ENCODE assay signal across 8 mouse cellular contexts in genomic region chr17:46711612-46712271, GRCm38 (mm10). TPM values are rescaled to one million over a fixed set of nuclear protein-coding genes. Genes with fewer than 3 reads are reported as not detected.
A peak's percentile ranks its signal among the peaks of the same experiment; 100 is the strongest.
DNase-seq lines count a peak whose midpoint lies in the region; ATAC-seq and TF ChIP-seq lines count a peak whose summit lies in the region.

No protein-coding gene starts in this region.

- DNase-seq in 3T3-L1 (ENCODE audit: low read depth, low spot score): peak; percentile 58
- peak; percentile 17 for DNase-seq in embryonic facial prominence, embryonic 10.5 days (ENCODE audit: low spot score)
- DNase-seq in kidney, postnatal 0 days (ENCODE audit: low spot score): no peak
- peak; percentile 61 for DNase-seq in lung, postnatal 14 days
- no peak for DNase-seq in layer of hippocampus, adult 9-11 months

- ATAC-seq in heart, embryonic 14.5 days (ENCODE audit: insufficient number of reproducible peaks, insufficient read depth, low FRiP score, low read depth): peak; percentile 49
- ATAC-seq in kidney, postnatal 0 days (replicated peaks; ENCODE audit: low FRiP score, low read depth): peak; percentile 72

- no peak for TF ChIP-seq POLR2A in small intestine, adult 2 months (IDR thresholded peaks at IDR 0.05; ENCODE audit: low read depth, low read length)

- H3K9ac ChIP-seq in heart, embryonic 14.5 days (ENCODE audit: low read length): peak overlapping the region; percentile 96
- peak overlapping the region; percentile 95 for H3K9ac ChIP-seq in kidney, postnatal 0 days (ENCODE audit: low read depth, low read length)

- no peak for TF ChIP-seq CTCF in E14TG2a.4 (conservative IDR thresholded peaks at IDR 0.05; ENCODE audit: low read length)
- no peak for TF ChIP-seq CTCF in kidney, postnatal 0 days (IDR thresholded peaks at IDR 0.05; ENCODE audit: low read depth)
- TF ChIP-seq CTCF in small intestine, adult 2 months (IDR thresholded peaks at IDR 0.05; ENCODE audit: extremely low read depth, insufficient read length, insufficient replicate concordance, low read depth, low read length): no peak

- H3K9me3 ChIP-seq in E14TG2a.4 (ENCODE audit: low read length): no peaks in the 10 kb centered on the region
- H3K9me3 ChIP-seq in embryonic facial prominence, embryonic 10.5 days: no peaks in the 10 kb centered on the region
- H3K9me3 ChIP-seq in heart, embryonic 14.5 days (ENCODE audit: control insufficient read depth, low read length): no peaks in the 10 kb centered on the region
- no peaks in the 10 kb centered on the region for H3K9me3 ChIP-seq in kidney, postnatal 0 days (replicated peaks; ENCODE audit: low read length)

- H3K4me2 ChIP-seq in heart, embryonic 14.5 days (ENCODE audit: low read length): peak overlapping the region; percentile 93
- peak overlapping the region; percentile 99 for H3K4me2 ChIP-seq in kidney, postnatal 0 days (ENCODE audit: low read length)

- H3K27ac ChIP-seq in embryonic facial prominence, embryonic 10.5 days (replicated peaks): peak overlapping the region; percentile 88
- H3K27ac ChIP-seq in heart, embryonic 14.5 days (replicated peaks in 1 of 2; ENCODE audit: control insufficient read depth in 1 of 2, insufficient read depth in 1 of 2, low read depth in 2 of 2, low read length in 2 of 2): peak overlapping the region; percentile 57 to 79; a peak in 3 of 4 replicates
- H3K27ac ChIP-seq in kidney, postnatal 0 days: peak overlapping the region; percentile 86
- H3K27ac ChIP-seq in small intestine, adult 2 months (ENCODE audit: insufficient read depth, low read depth, low read length): peak overlapping the region; percentile 14

- H3K27me3 ChIP-seq in E14TG2a.4 (ENCODE audit: insufficient read depth, low read length): peaks cover 5% of the 10 kb centered on the region; the same call in 1 of the 2 replicates
- no peaks in the 10 kb centered on the region for H3K27me3 ChIP-seq in embryonic facial prominence, embryonic 10.5 days (replicated peaks; ENCODE audit: low read depth, poor library complexity, severe bottlenecking)
- H3K27me3 ChIP-seq in heart, embryonic 14.5 days (ENCODE audit: control insufficient read depth, insufficient read depth, low read length): no peaks in the 10 kb centered on the region
- no peaks in the 10 kb centered on the region for H3K27me3 ChIP-seq in kidney, postnatal 0 days (ENCODE audit: insufficient read depth, low read length)
- no peaks in the 10 kb centered on the region for H3K27me3 ChIP-seq in small intestine, adult 2 months (ENCODE audit: control insufficient read depth, insufficient read depth, low read length)

- WGBS in embryonic facial prominence, embryonic 10.5 days: under 1% methylated on average over 76 of the region's 76 CpGs
- WGBS in heart, embryonic 14.5 days: under 1% methylated on average over 74 of the region's 76 CpGs
- under 1% methylated on average over 69 of the region's 76 CpGs for WGBS in kidney, postnatal 0 days
- under 1% methylated on average over 76 of the region's 76 CpGs for WGBS in small intestine, adult 2 months

- H3K4me3 ChIP-seq in E14TG2a.4 (replicated peaks; ENCODE audit: low read length): peak overlapping the region; percentile 98
- H3K4me3 ChIP-seq in embryonic facial prominence, embryonic 10.5 days: peak overlapping the region; percentile 100
- H3K4me3 ChIP-seq in heart, embryonic 14.5 days (ENCODE audit: control insufficient read depth in 1 of 2, insufficient read depth in 1 of 2, low read depth in 1 of 2, low read length in 2 of 2): peak overlapping the region; percentile 94 to 99
- H3K4me3 ChIP-seq in kidney, postnatal 0 days (replicated peaks; ENCODE audit: low read depth, low read length): peak overlapping the region; percentile 100
- H3K4me3 ChIP-seq in small intestine, adult 2 months (ENCODE audit: low read depth, low read length): peak overlapping the region; percentile 92

- peaks cover 34% of the 10 kb centered on the region for H3K36me3 ChIP-seq in E14TG2a.4 (ENCODE audit: insufficient read depth, low read length)
- peaks cover 38% of the 10 kb centered on the region for H3K36me3 ChIP-seq in embryonic facial prominence, embryonic 10.5 days (replicated peaks)
- H3K36me3 ChIP-seq in heart, embryonic 14.5 days (ENCODE audit: control insufficient read depth, insufficient read depth, low read length): peaks cover 32% of the 10 kb centered on the region
- peaks cover 17% of the 10 kb centered on the region for H3K36me3 ChIP-seq in kidney, postnatal 0 days (ENCODE audit: insufficient read depth, low read length)
- peaks cover 21% of the 10 kb centered on the region for H3K36me3 ChIP-seq in small intestine, adult 2 months (ENCODE audit: control insufficient read depth, insufficient read depth, low read length)

- H3K4me1 ChIP-seq in E14TG2a.4 (replicated peaks; ENCODE audit: low read depth, low read length): peaks cover 39% of the 10 kb centered on the region
- peaks cover 22% of the 10 kb centered on the region for H3K4me1 ChIP-seq in embryonic facial prominence, embryonic 10.5 days
- peaks cover 0 to 10% of the 10 kb centered on the region in 2 experiments; a peak in 2 of 4 replicates for H3K4me1 ChIP-seq in heart, embryonic 14.5 days (ENCODE audit: control insufficient read depth in 2 of 2, insufficient read depth in 2 of 2, low read length in 2 of 2)
- peaks cover 11% of the 10 kb centered on the region; the same call in 1 of the 2 replicates for H3K4me1 ChIP-seq in kidney, postnatal 0 days (replicated peaks; ENCODE audit: insufficient read depth, low read length)
- H3K4me1 ChIP-seq in small intestine, adult 2 months (ENCODE audit: control insufficient read depth, insufficient read depth, insufficient read length, low read length): peaks cover 3% of the 10 kb centered on the region; the same call in 1 of the 2 replicates

RNA-seq across cellular contexts. Expression of gene Pex6, which starts 0.5 kb away (rescaled TPM):
- 22.3 and 22.9 TPM in 2 replicates for polyA plus RNA-seq in embryonic facial prominence, embryonic 10.5 days (2016; fragmentation: Nextera tagmentation; extraction: Ambion mirVana)
- 10.4 and 10.5 TPM in 2 replicates for polyA plus RNA-seq in heart, embryonic 14.5 days (2014; fragmentation: Nextera tagmentation; extraction: Ambion mirVana)
- 20.5 and 25.6 TPM in 2 replicates for polyA plus RNA-seq in kidney, postnatal 0 days (2015; fragmentation: Nextera tagmentation; extraction: Ambion mirVana)
- polyA plus RNA-seq in small intestine, adult 2 months (2012; rRNA removed): 40.1 and 74.9 TPM in 2 replicates

RNA-seq across cellular contexts. Expression of gene Ppp2r5d, which starts 6.8 kb away (rescaled TPM):
- 142 and 149 TPM in 2 replicates for polyA plus RNA-seq in embryonic facial prominence, embryonic 10.5 days (2016; fragmentation: Nextera tagmentation; extraction: Ambion mirVana)
- 42.7 and 46.3 TPM in 2 replicates for polyA plus RNA-seq in heart, embryonic 14.5 days (2014; fragmentation: Nextera tagmentation; extraction: Ambion mirVana)
- polyA plus RNA-seq in kidney, postnatal 0 days (2015; fragmentation: Nextera tagmentation; extraction: Ambion mirVana): 51.0 and 52.5 TPM in 2 replicates
- polyA plus RNA-seq in small intestine, adult 2 months (2012; rRNA removed): 32.4 and 150 TPM in 2 replicates

RNA-seq across cellular contexts. Expression of gene Gnmt, which starts 17.2 kb away (rescaled TPM):
- polyA plus RNA-seq in embryonic facial prominence, embryonic 10.5 days (2016; fragmentation: Nextera tagmentation; extraction: Ambion mirVana): 0.51 and 0.57 TPM in 2 replicates
- 1.6 TPM in 2 replicates for polyA plus RNA-seq in heart, embryonic 14.5 days (2014; fragmentation: Nextera tagmentation; extraction: Ambion mirVana)
- polyA plus RNA-seq in kidney, postnatal 0 days (2015; fragmentation: Nextera tagmentation; extraction: Ambion mirVana): 9.0 and 10.6 TPM in 2 replicates
- 1.5 and 34.6 TPM in 2 replicates for polyA plus RNA-seq in small intestine, adult 2 months (2012; rRNA removed)

RNA-seq across cellular contexts. Expression of gene Klhdc3, which starts 31.0 kb away (rescaled TPM):
- 148 and 151 TPM in 2 replicates for polyA plus RNA-seq in embryonic facial prominence, embryonic 10.5 days (2016; fragmentation: Nextera tagmentation; extraction: Ambion mirVana)
- polyA plus RNA-seq in heart, embryonic 14.5 days (2014; fragmentation: Nextera tagmentation; extraction: Ambion mirVana): 145 and 157 TPM in 2 replicates
- 104 and 114 TPM in 2 replicates for polyA plus RNA-seq in kidney, postnatal 0 days (2015; fragmentation: Nextera tagmentation; extraction: Ambion mirVana)
- polyA plus RNA-seq in small intestine, adult 2 months (2012; rRNA removed): 48.3 and 99.3 TPM in 2 replicates

RNA-seq across cellular contexts. Expression of gene Mea1, which starts 33.1 kb away (rescaled TPM):
- 148 and 156 TPM in 2 replicates for polyA plus RNA-seq in embryonic facial prominence, embryonic 10.5 days (2016; fragmentation: Nextera tagmentation; extraction: Ambion mirVana)
- polyA plus RNA-seq in heart, embryonic 14.5 days (2014; fragmentation: Nextera tagmentation; extraction: Ambion mirVana): 125 and 129 TPM in 2 replicates
- 131 and 135 TPM in 2 replicates for polyA plus RNA-seq in kidney, postnatal 0 days (2015; fragmentation: Nextera tagmentation; extraction: Ambion mirVana)
- 38.9 and 52.7 TPM in 2 replicates for polyA plus RNA-seq in small intestine, adult 2 months (2012; rRNA removed)

Comparison
In these comparisons a context has a peak if more than half of its experiments do, and no peak if none do; other contexts are left out.
1. DNase-seq: peak in 3T3-L1 (single experiment), embryonic facial prominence, embryonic 10.5 days (single experiment) and lung, postnatal 14 days (single experiment); none in kidney, postnatal 0 days (single experiment) and layer of hippocampus, adult 9-11 months (single experiment).
2. H3K27ac ChIP-seq: peak in every context shown above with its lines; median percentile 88 in embryonic facial prominence, embryonic 10.5 days; 86 in kidney, postnatal 0 days; 68 in heart, embryonic 14.5 days; 14 in small intestine, adult 2 months.
3. Peak in every context shown above with its lines, with median percentiles within 50 percentile points of each other: H3K4me3 ChIP-seq.